Mouse (Mus musculus) erythroblast, embryonic 14.5 days (primary cell): ENCODE data around the gene Ddx19a.

ENCODE experiments used
- GATA1 ChIP-seq: IDR thresholded peaks from 2 replicates; pipeline ENCODE4 v1.6.1; 2012; ENCODE audit warnings: low read length, inconsistent platforms, mixed read lengths
- TAL1 ChIP-seq: IDR thresholded peaks from 3 replicates; pipeline ENCODE4 v1.6.1; 2012; ENCODE audit warnings: low read length, inconsistent platforms, mixed read lengths

DNA sequence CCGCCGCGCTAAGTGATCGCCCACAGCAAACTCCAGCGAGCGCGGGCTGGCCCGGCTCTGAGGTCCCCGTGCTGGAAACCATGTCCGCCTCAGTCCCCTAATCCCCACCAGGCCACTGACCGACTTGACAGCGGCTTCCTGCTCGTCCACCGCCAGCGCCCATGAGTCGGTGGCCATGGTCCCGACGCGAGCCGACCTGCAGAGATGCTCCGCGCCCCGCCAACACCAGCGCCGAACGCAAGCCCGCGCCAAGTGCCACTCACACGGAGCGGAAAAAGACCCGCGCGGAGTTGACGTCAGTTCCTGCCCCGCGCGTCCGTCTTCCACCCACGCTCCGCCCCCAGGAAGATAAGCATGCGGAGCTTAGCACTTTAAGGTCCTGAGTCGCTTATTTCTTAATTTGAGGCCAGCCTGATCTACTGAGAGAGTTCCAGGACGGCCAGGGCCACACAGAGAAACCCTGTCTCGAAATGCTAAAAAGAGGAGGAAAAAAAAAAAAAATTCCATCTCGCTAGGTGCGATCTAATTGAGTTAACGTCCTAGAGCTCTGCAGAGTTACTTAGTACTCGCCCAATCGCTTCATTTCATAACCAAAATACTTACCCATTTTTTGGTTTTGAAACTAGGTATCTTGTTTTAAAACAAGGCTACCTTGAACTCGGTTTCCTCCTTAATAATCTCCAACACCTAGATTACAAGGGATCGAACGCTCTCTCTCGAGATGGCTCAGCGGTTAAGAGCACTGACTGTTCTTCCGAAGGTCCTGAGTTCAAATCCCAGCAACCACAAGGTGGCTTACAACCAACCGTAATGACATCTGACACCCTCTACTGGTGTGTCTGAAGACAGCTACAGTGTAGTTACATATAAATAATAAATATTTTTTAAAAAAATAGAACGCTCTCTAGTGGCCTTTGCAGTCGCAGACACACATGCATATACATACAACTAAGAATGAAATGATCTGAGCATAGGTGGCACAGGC, at the start of gene Ddx19a:
- TF ChIP-seq GATA1 (peak; percentile 67), TAL1 (no peak)
